Comparison of ENCODE assay signal across 9 mouse cellular contexts in genomic region chr16:4876033-4876680, GRCm38 (mm10). TPM values are rescaled to one million over a fixed set of nuclear protein-coding genes. Genes with fewer than 3 reads are reported as not detected.
DNase-seq lines count a peak whose midpoint lies in the region; ATAC-seq and TF ChIP-seq lines count a peak whose summit lies in the region.
"Had no signal": no experiment of that assay in that cellular context is flagged by ENCODE, and none has a peak within 500 bp of the region (broad histone marks: within the 10 kb centered on the region; RNA-seq: fewer than 3 reads in every experiment).

No protein-coding gene starts in this region.

- H3K36me3 ChIP-seq in forebrain, postnatal 0 days (ENCODE audit: insufficient read depth), result peaks cover 23% of the 10 kb centered on the region; the same call in 1 of the 2 replicates
- no peaks in the 10 kb centered on the region for H3K36me3 ChIP-seq in forebrain, embryonic 16.5 days (ENCODE audit: control insufficient read depth, insufficient read depth)
- H3K36me3 ChIP-seq in liver, postnatal 0 days (replicated peaks; ENCODE audit: insufficient read depth, low read length), result peaks cover 28% of the 10 kb centered on the region
- H3K36me3 ChIP-seq in stomach, embryonic 15.5 days, result peaks cover 20% of the 10 kb centered on the region; the same call in 1 of the 2 replicates

- no peak overlapping the region for H3K4me2 ChIP-seq in forebrain, postnatal 0 days (ENCODE audit: low read depth)
- H3K4me2 ChIP-seq in forebrain, embryonic 16.5 days (ENCODE audit: low read length), result no peak overlapping the region
- peak overlapping the region; percentile 40; the same call in 1 of the 2 replicates for H3K4me2 ChIP-seq in liver, postnatal 0 days (ENCODE audit: low read depth, low read length)
- no peak overlapping the region for H3K4me2 ChIP-seq in stomach, embryonic 15.5 days

- H3K4me3 ChIP-seq in forebrain, postnatal 0 days (ENCODE audit: low read depth, low read length), result no peak overlapping the region
- H3K4me3 ChIP-seq in forebrain, embryonic 16.5 days (replicated peaks; ENCODE audit: low read length), result no peak overlapping the region
- no peak overlapping the region for H3K4me3 ChIP-seq in liver, postnatal 0 days (ENCODE audit: low read depth, low read length)
- no peak overlapping the region for H3K4me3 ChIP-seq in stomach, embryonic 15.5 days (replicated peaks)

- H3K27ac ChIP-seq in forebrain, postnatal 0 days (ENCODE audit: low read depth, low read length), result no peak overlapping the region
- H3K27ac ChIP-seq in forebrain, embryonic 16.5 days (ENCODE audit: low read length), result no peak overlapping the region
- H3K27ac ChIP-seq in liver, postnatal 0 days (ENCODE audit: low read depth), result no peak overlapping the region
- H3K27ac ChIP-seq in stomach, embryonic 15.5 days, result peak overlapping the region; percentile 44; the same call in 1 of the 2 replicates

- ATAC-seq in forebrain, postnatal 0 days, result no peak
- ATAC-seq in forebrain, embryonic 16.5 days, result no peak
- ATAC-seq in liver, postnatal 0 days, result no peak
- no peak for ATAC-seq in stomach, embryonic 15.5 days (ENCODE audit: insufficient read depth, low FRiP score, low read depth)

- peak; percentile 43 for DNase-seq in forebrain, postnatal 0 days
- peak; percentile 83 for DNase-seq in 416B (ENCODE audit: low read depth)
- DNase-seq in cerebellum, adult 9-11 months, result peak; percentile 38
- DNase-seq in kidney, postnatal 25 days, result peak; percentile 89 to 91
- DNase-seq in liver, postnatal 0 days, result peak; percentile 69
- no peak for DNase-seq in thymus, postnatal 14 days

- peaks cover 10% of the 10 kb centered on the region for H3K4me1 ChIP-seq in forebrain, postnatal 0 days (ENCODE audit: insufficient read depth)
- peaks cover 26% of the 10 kb centered on the region for H3K4me1 ChIP-seq in forebrain, embryonic 16.5 days (replicated peaks; ENCODE audit: control insufficient read depth, insufficient read depth, low read length)
- H3K4me1 ChIP-seq in liver, postnatal 0 days (ENCODE audit: insufficient read depth), result peaks cover 37% of the 10 kb centered on the region
- H3K4me1 ChIP-seq in stomach, embryonic 15.5 days, result peaks cover 35% of the 10 kb centered on the region

- TF ChIP-seq EP300 in liver, postnatal 0 days (IDR thresholded peaks at IDR 0.05; ENCODE audit: low read depth), result no peak

- H3K27me3 ChIP-seq in forebrain, postnatal 0 days (ENCODE audit: insufficient read depth, low read length), result no peaks in the 10 kb centered on the region
- H3K27me3 ChIP-seq in forebrain, embryonic 16.5 days (replicated peaks; ENCODE audit: control insufficient read depth, insufficient read depth, low read length), result no peaks in the 10 kb centered on the region
- no peaks in the 10 kb centered on the region for H3K27me3 ChIP-seq in liver, postnatal 0 days (ENCODE audit: insufficient read depth, low read length)
- H3K27me3 ChIP-seq in stomach, embryonic 15.5 days (replicated peaks), result no peaks in the 10 kb centered on the region

- no peak overlapping the region for H3K9ac ChIP-seq in forebrain, postnatal 0 days
- no peak overlapping the region for H3K9ac ChIP-seq in forebrain, embryonic 16.5 days (replicated peaks; ENCODE audit: low read depth, low read length)
- no peak overlapping the region for H3K9ac ChIP-seq in liver, postnatal 0 days (replicated peaks)
- no peak overlapping the region for H3K9ac ChIP-seq in stomach, embryonic 15.5 days

- H3K9me3 ChIP-seq in forebrain, postnatal 0 days (ENCODE audit: low read length), result no peaks in the 10 kb centered on the region
- no peaks in the 10 kb centered on the region for H3K9me3 ChIP-seq in forebrain, embryonic 16.5 days (ENCODE audit: control insufficient read depth, low read length)
- H3K9me3 ChIP-seq in liver, postnatal 0 days (ENCODE audit: low read length), result no peaks in the 10 kb centered on the region
- no peaks in the 10 kb centered on the region for H3K9me3 ChIP-seq in stomach, embryonic 15.5 days

- TF ChIP-seq CTCF in forebrain, postnatal 0 days (IDR thresholded peaks at IDR 0.05; ENCODE audit: low read depth), result no peak
- TF ChIP-seq CTCF in liver, postnatal 0 days (IDR thresholded peaks at IDR 0.05; ENCODE audit: low read depth), result no peak

- 64% methylated on average over 8 of the region's 8 CpGs for WGBS in forebrain, postnatal 0 days
- 63% methylated on average over 8 of the region's 8 CpGs for WGBS in forebrain, embryonic 16.5 days
- 68% methylated on average over 8 of the region's 8 CpGs for whole genome bisulfite sequencing in liver, postnatal 0 days (ENCODE audit: insufficient replicate concordance)
- WGBS in stomach, embryonic 15.5 days, result 64% methylated on average over 8 of the region's 8 CpGs

RNA-seq across cellular contexts. Expression of gene Ubald1, which starts 4.0 kb away (rescaled TPM):
- 27.7 and 37.7 TPM in 2 replicates for total RNA-seq in forebrain, postnatal 0 days (2014; rRNA removed)
- polyA plus RNA-seq in forebrain, postnatal 0 days (2015; fragmentation: Nextera tagmentation; extraction: Ambion mirVana), result 79.2 and 80.7 TPM in 2 replicates
- 49.9 and 51.8 TPM in 2 replicates for polyA plus RNA-seq in forebrain, embryonic 16.5 days (2015; fragmentation: Nextera tagmentation; extraction: Ambion mirVana)
- polyA plus RNA-seq in liver, postnatal 0 days (2015; fragmentation: Nextera tagmentation; extraction: Ambion mirVana), result 15.6 and 16.7 TPM in 2 replicates
- 34.9 and 37.7 TPM in 2 replicates for polyA plus RNA-seq in stomach, embryonic 15.5 days (2015; fragmentation: Nextera tagmentation; extraction: Ambion mirVana)

RNA-seq across cellular contexts. Expression of gene Mgrn1, which starts 9.9 kb away (rescaled TPM):
- 123 and 167 TPM in 2 replicates for total RNA-seq in forebrain, postnatal 0 days (2014; rRNA removed)
- 96.1 and 109 TPM in 2 replicates for polyA plus RNA-seq in forebrain, postnatal 0 days (2015; fragmentation: Nextera tagmentation; extraction: Ambion mirVana)
- 104 and 108 TPM in 2 replicates for polyA plus RNA-seq in forebrain, embryonic 16.5 days (2015; fragmentation: Nextera tagmentation; extraction: Ambion mirVana)
- 34.8 and 36.7 TPM in 2 replicates for polyA plus RNA-seq in liver, postnatal 0 days (2015; fragmentation: Nextera tagmentation; extraction: Ambion mirVana)
- 75.7 and 78.5 TPM in 2 replicates for polyA plus RNA-seq in stomach, embryonic 15.5 days (2015; fragmentation: Nextera tagmentation; extraction: Ambion mirVana)

RNA-seq across cellular contexts. Expression of gene 4930562C15Rik, which starts 40.9 kb away (rescaled TPM):
- total RNA-seq in forebrain, postnatal 0 days (2014; rRNA removed), result not detected in 2 replicates
- polyA plus RNA-seq in forebrain, postnatal 0 days (2015; fragmentation: Nextera tagmentation; extraction: Ambion mirVana), result 0.17 TPM in 1 of 2 replicates, not detected in the other
- polyA plus RNA-seq in forebrain, embryonic 16.5 days (2015; fragmentation: Nextera tagmentation; extraction: Ambion mirVana), result 0.15 and 0.80 TPM in 2 replicates
- polyA plus RNA-seq in liver, postnatal 0 days (2015; fragmentation: Nextera tagmentation; extraction: Ambion mirVana), result 0.09 TPM in 1 of 2 replicates, not detected in the other
- 0.44 and 0.64 TPM in 2 replicates for polyA plus RNA-seq in stomach, embryonic 15.5 days (2015; fragmentation: Nextera tagmentation; extraction: Ambion mirVana)
- total RNA-seq: common myeloid progenitor, adult 5-6 weeks had no signal
